Mouse (Mus musculus) heart, adult 2 months (tissue): ENCODE data around the gene Snta1.

ENCODE experiments used
- CTCF ChIP-seq: fragments of 200-600 bp; IDR thresholded peaks from 2 replicates; pipeline ENCODE4 v1.8.1; 2022; ENCODE audit warnings: antibody characterized with exemption, mild to moderate bottlenecking, moderate library complexity
- EP300 ChIP-seq: fragments of 200-500 bp; IDR thresholded peaks from 2 replicates; pipeline ENCODE4 v1.6.1; 2011; ENCODE audit warnings: low read depth, low read length, control low read depth; ENCODE audit not compliant: insufficient read depth
- POLR2A ChIP-seq: fragments of 200-500 bp; IDR thresholded peaks from 2 replicates; pipeline ENCODE4 v1.6.1; 2011; ENCODE audit warnings: mild to moderate bottlenecking, low read depth, low read length, control low read depth; ENCODE audit not compliant: insufficient read depth

- TF ChIP-seq POLR2A (no peak), EP300 (no peak), CTCF (no peak)
These were observed 29.3 kb upstream of the Snta1 start for GRCm38 (mm10) chr2:154437191-154437527.
